Mouse (Mus musculus): Measurements from ENCODE around the gene Pnpla5.

DNA sequence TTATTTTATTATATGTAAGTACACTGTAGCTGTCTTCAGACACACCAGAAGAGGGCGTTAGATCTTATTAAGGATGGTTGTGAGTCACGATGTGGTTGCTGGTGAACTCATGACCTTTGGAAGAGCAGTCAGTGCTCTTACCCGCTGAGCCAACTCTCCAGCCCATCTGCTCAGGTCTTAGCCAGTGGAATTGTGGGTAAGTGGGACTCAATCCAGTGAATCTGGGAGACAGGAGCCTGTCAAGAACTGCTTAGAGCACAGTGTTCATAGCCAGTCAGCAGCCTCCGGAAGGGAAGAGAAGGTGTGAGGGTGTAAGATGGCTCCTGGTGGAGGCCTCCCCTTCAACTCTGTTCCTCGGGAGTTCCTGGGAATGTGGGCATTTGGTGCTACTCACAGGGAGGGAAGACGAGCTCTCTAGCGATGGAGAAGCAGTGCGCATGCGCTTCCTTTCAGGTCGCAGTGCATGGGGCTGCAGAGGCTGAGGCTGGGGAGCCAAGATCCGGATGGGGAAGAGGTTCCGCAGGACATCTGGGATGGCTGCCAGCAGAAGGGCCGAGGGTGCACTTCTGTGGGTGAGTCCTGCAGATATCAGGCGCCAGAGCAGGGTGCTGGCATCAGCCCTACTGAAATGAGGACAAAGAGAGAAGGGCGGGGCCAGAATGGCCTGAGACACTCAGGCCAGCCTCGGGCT lies 8.3 kb upstream of the Pnpla5 start:
- no peak for TF ChIP-seq CTCF (IDR thresholded peaks at IDR 0.05; ENCODE audit: insufficient read depth, low read depth, low read length)
- TF ChIP-seq POLR2A (IDR thresholded peaks at IDR 0.05; ENCODE audit: insufficient read depth, low read depth, low read length): no peak
